Mouse (Mus musculus) heart, embryonic 16.5 days (tissue): Measurements from ENCODE around the gene Ptprg. TPM values are rescaled to one million over a fixed set of nuclear protein-coding genes. Genes with fewer than 3 reads are reported as not detected.
"Not testable (repeated sequence)": the region's sequence is repeated elsewhere in the genome, so short reads cannot be mapped to it uniquely, and the experiment has no call there.

Source experiments
- ATAC-seq: fragments of 200-750 bp; cut with Nextera tagmentation; replicated peaks from 2 replicates; pipeline ENCODE4 v1.8.0; 2017; ENCODE audit warnings: moderate number of reproducible peaks; ENCODE audit not compliant: insufficient read depth, low FRiP score; ENCODE audit errors: extremely low read depth
- H3K27ac ChIP-seq: fragments of 300-500 bp; sonication (generic); 2 replicates; pipeline ENCODE4 v1.5.1; 2014; ENCODE audit warnings: mild to moderate bottlenecking, low read length, control low read depth, moderate library complexity
- H3K27me3 ChIP-seq: fragments of 300-500 bp; sonication (generic); 2 replicates; pipeline ENCODE4 v1.6.1; 2014; ENCODE audit warnings: low read length, mixed read lengths; ENCODE audit not compliant: control insufficient read depth, insufficient read depth
- H3K36me3 ChIP-seq: fragments of 300-500 bp; sonication (generic); 2 replicates; pipeline ENCODE4 v1.6.1; 2014; ENCODE audit not compliant: control insufficient read depth, insufficient read depth
- H3K4me1 ChIP-seq: fragments of 300-500 bp; sonication (generic); 2 replicates; pipeline ENCODE4 v1.6.1; 2014; ENCODE audit warnings: low read length, mixed read lengths; ENCODE audit not compliant: control insufficient read depth, insufficient read depth
- H3K4me2 ChIP-seq: fragments of 300-500 bp; sonication (generic); 2 replicates; pipeline ENCODE4 v1.6.1; 2014; ENCODE audit warnings: low read depth, mild to moderate bottlenecking, control low read depth, low read length
- H3K4me3 ChIP-seq: fragments of 300-500 bp; sonication (generic); 2 replicates; pipeline ENCODE4 v1.5.1; 2014; ENCODE audit warnings: mild to moderate bottlenecking, control low read depth, low read length
- H3K9ac ChIP-seq: fragments of 300-500 bp; sonication (generic); 2 replicates; pipeline ENCODE4 v1.6.1; 2014; ENCODE audit warnings: low read length, control low read depth
- H3K9me3 ChIP-seq: fragments of 300-500 bp; sonication (generic); replicated peaks from 2 replicates; pipeline ENCODE4 v1.6.1; 2016; ENCODE audit warnings: low read length; ENCODE audit not compliant: control insufficient read depth
- WGBS: fragments of 180-500 bp; shearing (Covaris S2); extraction: QIAGEN DNeasy Blood & Tissue Kit; methylation state at CpG from one replicate; pipeline ENCODE4 v1.1.7; 2014; 5-methylcytosine and 5-hydroxymethylcytosine counted together
- polyA plus RNA-seq: library from polyadenylated mRNA; unstranded; fragments of >200 nt; fragmentation: Nextera tagmentation; extraction: Ambion mirVana; gene quantifications from 2 replicates; pipeline ENCODE4 v1.2.1, GENCODE M21; 2015

Ptprg gene
- polyA plus RNA-seq, 1 experiment from 2014 or later = 13.4 TPM

DNA sequence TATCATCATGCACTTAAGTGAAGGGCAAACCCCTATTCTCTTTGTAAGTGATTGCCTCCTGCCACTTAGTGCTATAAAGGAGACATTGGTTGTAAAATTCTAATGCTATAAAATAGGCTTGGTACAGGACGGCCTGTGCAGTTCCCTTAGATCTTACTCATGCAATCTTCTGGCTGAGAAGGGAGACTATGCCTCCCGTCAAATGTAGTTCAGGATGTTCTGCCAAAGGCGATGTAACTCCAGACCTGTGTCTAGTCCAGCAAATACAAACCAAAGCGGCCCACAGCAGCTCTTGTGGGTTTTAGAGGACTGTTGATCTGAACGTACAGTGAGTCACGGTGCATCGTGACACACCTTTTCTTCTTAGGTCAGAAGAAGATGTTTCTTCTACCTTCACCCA lies 505.8 kb downstream of the Ptprg start:
- H3K4me2 ChIP-seq = no peak overlapping the region
- no peaks in the 10 kb centered on the region for H3K9me3 ChIP-seq
- H3K36me3 ChIP-seq = no peaks in the 10 kb centered on the region
- no peaks in the 10 kb centered on the region for H3K27me3 ChIP-seq
- no peak overlapping the region for H3K9ac ChIP-seq
- peaks cover 14% of the 10 kb centered on the region for H3K4me1 ChIP-seq
- ATAC-seq = no peak
- no peak overlapping the region for H3K27ac ChIP-seq
- no peak overlapping the region for H3K4me3 ChIP-seq
- 77% methylated on average over 7 of the region's 7 CpGs for WGBS

DNA sequence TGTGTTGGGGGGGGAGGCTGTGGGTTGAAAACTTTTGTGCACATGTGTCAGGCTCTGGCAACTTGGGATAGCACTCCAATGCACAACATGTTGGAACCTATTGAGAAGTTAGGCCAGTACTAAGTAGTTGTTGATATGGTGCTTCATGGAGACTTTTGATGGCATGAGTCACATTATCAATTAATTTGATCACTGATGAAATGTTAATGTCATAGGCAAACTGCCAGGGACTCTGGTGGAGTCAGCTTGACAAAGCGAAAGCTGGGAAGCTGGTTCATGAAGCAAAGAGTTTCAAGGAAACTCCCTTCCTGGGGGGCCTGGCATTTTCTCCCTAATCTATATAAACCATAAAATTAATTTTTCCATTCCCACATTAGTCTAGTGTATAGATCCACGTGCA lies 508.0 kb downstream of the Ptprg start:
- H3K9me3 ChIP-seq, ATAC-seq, H3K36me3 ChIP-seq, H3K27me3 ChIP-seq, H3K4me3 ChIP-seq, H3K27ac ChIP-seq, H3K9ac ChIP-seq, H3K4me2 ChIP-seq: not testable (repeated sequence)
- peaks cover 14% of the 10 kb centered on the region for H3K4me1 ChIP-seq
- WGBS = 72% methylated on average over 2 of the region's 2 CpGs

GRCm38 (mm10) chr14:12062628-12063360 lies 509.5 kb downstream of the Ptprg start:
- H3K4me2 ChIP-seq = no peak overlapping the region
- WGBS = 68% methylated on average over 7 of the region's 7 CpGs
- H3K27ac ChIP-seq = no peak overlapping the region
- no peak overlapping the region for H3K9ac ChIP-seq
- H3K4me3 ChIP-seq = no peak overlapping the region
- H3K4me1 ChIP-seq = peaks cover 12% of the 10 kb centered on the region
- no peak for ATAC-seq
- H3K27me3 ChIP-seq = no peaks in the 10 kb centered on the region
- H3K36me3 ChIP-seq = no peaks in the 10 kb centered on the region
- no peaks in the 10 kb centered on the region for H3K9me3 ChIP-seq

- H3K4me2 ChIP-seq = no peak overlapping the region
- no peaks in the 10 kb centered on the region for H3K9me3 ChIP-seq
- no peak overlapping the region for H3K9ac ChIP-seq
- ATAC-seq = no peak
- no peak overlapping the region for H3K4me3 ChIP-seq
- H3K27ac ChIP-seq = no peak overlapping the region
- no peaks in the 10 kb centered on the region; the same call in 1 of the 2 replicates for H3K4me1 ChIP-seq
- 77% methylated on average over 1 of the region's 1 CpGs for WGBS
- H3K27me3 ChIP-seq = no peaks in the 10 kb centered on the region
- no peaks in the 10 kb centered on the region for H3K36me3 ChIP-seq
These were observed 511.7 kb downstream of the Ptprg start for GRCm38 (mm10) chr14:12065001-12065400.

- Histone ChIP-seq H3K4me1 (no peaks in the 10 kb centered on the region), H3K27me3 (no peaks in the 10 kb centered on the region), H3K4me3 (no peak overlapping the region), H3K4me2 (no peak overlapping the region), H3K36me3 (no peaks in the 10 kb centered on the region), H3K9me3 (no peaks in the 10 kb centered on the region), H3K9ac (no peak overlapping the region), H3K27ac (no peak overlapping the region)
- ATAC-seq = no peak
- WGBS = 67% methylated on average over 2 of the region's 2 CpGs
These were observed 512.4 kb downstream of the Ptprg start for GRCm38 (mm10) chr14:12065736-12066135.

DNA sequence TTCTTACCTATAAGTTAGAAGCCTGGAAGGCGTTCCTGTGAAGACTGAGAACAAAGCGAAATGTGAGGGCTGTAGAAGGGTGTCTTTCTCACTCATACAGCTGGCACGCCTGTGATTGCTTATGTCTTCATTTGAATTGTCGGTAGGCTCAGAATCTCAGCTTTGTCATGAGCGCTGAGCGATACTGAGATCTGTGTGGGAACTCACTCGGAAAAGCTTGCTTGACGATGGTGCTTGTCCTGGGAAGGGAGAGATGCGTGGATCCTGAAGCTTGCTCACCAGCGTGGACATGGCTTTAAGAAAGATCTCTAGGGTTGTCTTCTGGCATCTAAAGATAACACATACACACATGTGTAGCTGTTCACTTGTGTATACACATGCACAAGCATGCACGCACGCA lies 516.4 kb downstream of the Ptprg start:
- no peak overlapping the region for H3K27ac ChIP-seq
- H3K9me3 ChIP-seq = no peaks in the 10 kb centered on the region
- no peak overlapping the region for H3K9ac ChIP-seq
- H3K4me2 ChIP-seq = no peak overlapping the region
- 92% methylated on average over 12 of the region's 12 CpGs for WGBS
- H3K36me3 ChIP-seq = no peaks in the 10 kb centered on the region
- no peak overlapping the region for H3K4me3 ChIP-seq
- H3K4me1 ChIP-seq = peaks cover 3% of the 10 kb centered on the region; the same call in 1 of the 2 replicates
- no peak for ATAC-seq
- no peaks in the 10 kb centered on the region for H3K27me3 ChIP-seq

GRCm38 (mm10) chr14:12070361-12070760 lies 517.0 kb downstream of the Ptprg start:
- Histone ChIP-seq H3K4me1 (peaks cover 3% of the 10 kb centered on the region; the same call in 1 of the 2 replicates), H3K27me3 (no peaks in the 10 kb centered on the region), H3K36me3 (no peaks in the 10 kb centered on the region), H3K9ac (no peak overlapping the region), H3K4me2 (no peak overlapping the region), H3K4me3 (no peak overlapping the region), H3K27ac (no peak overlapping the region), H3K9me3 (no peaks in the 10 kb centered on the region)
- no peak for ATAC-seq
- 56% methylated on average over 1 of the region's 1 CpGs for WGBS

- Histone ChIP-seq H3K27ac (no peak overlapping the region), H3K27me3 (no peaks in the 10 kb centered on the region), H3K4me3 (no peak overlapping the region), H3K4me2 (no peak overlapping the region), H3K4me1 (peaks cover 3% of the 10 kb centered on the region; the same call in 1 of the 2 replicates), H3K9ac (no peak overlapping the region), H3K36me3 (no peaks in the 10 kb centered on the region), H3K9me3 (no peaks in the 10 kb centered on the region)
- WGBS = 60% methylated on average over 7 of the region's 7 CpGs
- no peak for ATAC-seq
These were observed 517.6 kb downstream of the Ptprg start for GRCm38 (mm10) chr14:12070856-12071465.

DNA sequence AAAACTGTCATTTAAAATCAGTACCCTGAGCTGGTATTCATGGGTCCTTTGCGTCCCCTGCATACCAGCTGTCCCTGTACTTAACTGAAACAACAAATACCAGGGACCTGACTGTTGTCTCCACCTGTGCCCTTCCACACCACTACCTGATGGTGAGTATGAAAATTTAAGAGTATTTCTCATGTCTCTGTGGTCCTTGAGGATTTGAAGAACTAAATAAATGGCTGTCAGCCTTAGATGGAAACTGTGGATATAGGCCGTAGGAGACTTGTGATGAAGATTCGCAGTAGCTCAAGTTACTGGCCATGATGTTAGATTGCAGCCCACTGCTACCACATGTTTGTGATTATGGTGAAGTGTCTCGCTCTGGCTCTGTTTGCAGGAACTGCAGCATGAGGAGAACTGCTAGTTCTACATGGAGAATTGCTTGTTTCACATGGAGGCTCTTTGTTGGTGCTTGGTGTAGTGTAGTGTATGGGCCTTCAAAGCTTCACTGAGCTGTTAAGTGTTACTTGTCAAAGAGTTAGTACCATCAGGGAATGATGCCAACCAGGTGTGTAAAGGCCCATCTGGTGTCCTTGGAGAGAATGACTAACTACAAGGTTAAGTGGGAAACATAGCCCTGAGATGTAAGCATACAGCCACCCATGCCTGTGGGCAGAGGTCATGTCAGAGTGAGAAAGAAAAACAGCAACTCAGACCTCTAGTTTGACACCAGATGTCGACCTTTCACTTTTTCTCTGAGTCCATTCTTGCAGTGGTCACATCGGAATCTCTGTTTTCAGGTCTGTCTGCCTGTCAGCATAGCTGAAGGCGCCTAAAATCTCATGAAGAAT lies 518.9 kb downstream of the Ptprg start:
- Histone ChIP-seq H3K4me1 (peaks cover 4% of the 10 kb centered on the region), H3K9me3 (no peaks in the 10 kb centered on the region), H3K27me3 (no peaks in the 10 kb centered on the region), H3K4me3 (no peak overlapping the region), H3K36me3 (no peaks in the 10 kb centered on the region), H3K9ac (no peak overlapping the region), H3K27ac (no peak overlapping the region), H3K4me2 (no peak overlapping the region)
- WGBS = 74% methylated on average over 7 of the region's 7 CpGs
- ATAC-seq = no peak
